Comparison of ENCODE assay signal across 8 mouse cellular contexts in the genomic region with DNA sequence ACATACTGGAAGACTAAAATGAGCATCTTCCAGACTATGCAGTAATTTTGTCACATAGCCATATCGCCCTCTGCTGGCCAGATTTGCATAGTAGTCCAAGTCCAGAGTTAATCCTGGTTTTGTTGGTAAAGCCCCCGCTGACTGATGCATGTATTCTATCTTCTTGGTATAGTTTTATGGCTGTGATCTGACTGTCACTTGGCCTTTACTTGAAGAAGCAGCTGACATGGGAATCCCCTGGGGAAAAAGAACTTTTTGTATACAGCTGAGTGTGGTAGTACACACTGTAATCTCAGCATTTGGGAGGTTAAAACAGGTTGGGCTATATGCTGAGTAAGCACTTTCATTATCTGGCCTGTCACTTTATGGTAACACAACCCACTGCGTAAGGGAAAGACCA. TPM values are rescaled to one million over a fixed set of nuclear protein-coding genes. Genes with fewer than 3 reads are reported as not detected.
A peak's percentile ranks its signal among the peaks of the same experiment; 100 is the strongest.
DNase-seq lines count a peak whose midpoint lies in the region; ATAC-seq and TF ChIP-seq lines count a peak whose summit lies in the region.

No protein-coding gene starts in this region.

- H3K4me1 ChIP-seq in heart, embryonic 14.5 days (ENCODE audit: control insufficient read depth in 2 of 2, insufficient read depth in 2 of 2, low read length in 2 of 2), result 0 out of 4 replicates have a peak, but pooled peaks cover 0 to 2% of the 10 kb centered on the region in 2 experiments
- H3K4me1 ChIP-seq in liver, embryonic 14.5 days (replicated peaks; ENCODE audit: control insufficient read depth in 2 of 2, insufficient read depth in 2 of 2, low read length in 1 of 2), result no peaks in the 10 kb centered on the region
- H3K4me1 ChIP-seq in neural tube, embryonic 11.5 days (ENCODE audit: control insufficient read depth, insufficient read depth, low read length), result no peaks in the 10 kb centered on the region
- H3K4me1 ChIP-seq in thymus, adult 2 months (replicated peaks; ENCODE audit: control insufficient read depth, insufficient read depth, low read length), result no peaks in the 10 kb centered on the region; the same call in 1 of the 2 replicates

- H3K9me3 ChIP-seq in heart, embryonic 14.5 days (ENCODE audit: control insufficient read depth, low read length), result 0 out of 2 replicates have a peak, but pooled peaks cover 2% of the 10 kb centered on the region
- H3K9me3 ChIP-seq in liver, embryonic 14.5 days (ENCODE audit: control insufficient read depth, low read length), result no peaks in the 10 kb centered on the region
- H3K9me3 ChIP-seq in neural tube, embryonic 11.5 days (ENCODE audit: control insufficient read depth, low read length), result no peaks in the 10 kb centered on the region

- H3K27me3 ChIP-seq in heart, embryonic 14.5 days (ENCODE audit: control insufficient read depth, insufficient read depth, low read length), result no peaks in the 10 kb centered on the region
- H3K27me3 ChIP-seq in liver, embryonic 14.5 days (ENCODE audit: control insufficient read depth, insufficient read depth, low read length), result no peaks in the 10 kb centered on the region
- H3K27me3 ChIP-seq in neural tube, embryonic 11.5 days (ENCODE audit: control insufficient read depth, insufficient read depth, low read length), result no peaks in the 10 kb centered on the region
- H3K27me3 ChIP-seq in thymus, adult 2 months (ENCODE audit: control insufficient read depth, insufficient read depth, low read length), result no peaks in the 10 kb centered on the region

- peak overlapping the region; percentile 30; the same call in 1 of the 2 replicates for H3K4me2 ChIP-seq in heart, embryonic 14.5 days (ENCODE audit: low read length)
- H3K4me2 ChIP-seq in liver, embryonic 14.5 days (ENCODE audit: low read depth), result no peak overlapping the region
- H3K4me2 ChIP-seq in neural tube, embryonic 11.5 days (ENCODE audit: low read depth), result no peak overlapping the region

- peak; percentile 90 for DNase-seq in A20 (ENCODE audit: low read depth, low spot score)
- DNase-seq in adrenal gland, adult 18-20 months (ENCODE audit: low spot score in 2 of 2), result peak; percentile 83 to 85
- peak; percentile 42 for DNase-seq in embryo, embryonic 11.5 days (ENCODE audit: low read depth, low spot score)
- peak; percentile 91 for DNase-seq in kidney, postnatal 10 days
- DNase-seq in liver, embryonic 14.5 days (ENCODE audit: low read depth in 3 of 3, low spot score in 3 of 3), result peak; percentile 41 to 47 (median 42)
- DNase-seq in neural tube, embryonic 11.5 days (ENCODE audit: low spot score), result peak; percentile 69
- peak; percentile 81 for DNase-seq in thymus, adult 2 months

- no peak overlapping the region for H3K27ac ChIP-seq in heart, embryonic 14.5 days (replicated peaks in 1 of 2; ENCODE audit: control insufficient read depth in 1 of 2, insufficient read depth in 1 of 2, low read depth in 2 of 2, low read length in 2 of 2)
- H3K27ac ChIP-seq in liver, embryonic 14.5 days, result no peak overlapping the region
- H3K27ac ChIP-seq in neural tube, embryonic 11.5 days (ENCODE audit: low read depth, low read length), result no peak overlapping the region
- H3K27ac ChIP-seq in thymus, adult 2 months (ENCODE audit: control insufficient read depth, insufficient read depth, low read length), result no peak overlapping the region

- no peak for TF ChIP-seq EP300 in liver, embryonic 14.5 days (IDR thresholded peaks at IDR 0.05; ENCODE audit: low read depth)

- no peak overlapping the region for H3K4me3 ChIP-seq in heart, embryonic 14.5 days (ENCODE audit: control insufficient read depth in 1 of 2, insufficient read depth in 1 of 2, low read depth in 1 of 2, low read length in 2 of 2)
- no peak overlapping the region for H3K4me3 ChIP-seq in liver, embryonic 14.5 days (ENCODE audit: insufficient read depth in 1 of 2, low read depth in 2 of 2, low read length in 2 of 2)
- no peak overlapping the region for H3K4me3 ChIP-seq in neural tube, embryonic 11.5 days (ENCODE audit: low read depth, low read length)
- no peak overlapping the region for H3K4me3 ChIP-seq in thymus, adult 2 months (ENCODE audit: control insufficient read depth, insufficient read depth, low read length)

- TF ChIP-seq CTCF in liver, embryonic 14.5 days (IDR thresholded peaks at IDR 0.05; ENCODE audit: low read depth), result peak; percentile 72
- no peak for TF ChIP-seq CTCF in thymus, adult 2 months (IDR thresholded peaks at IDR 0.05; ENCODE audit: borderline replicate concordance, control insufficient read depth, extremely low read depth, insufficient read depth, low read length, poor library complexity)

- 20% methylated on average over 3 of the region's 3 CpGs for WGBS in heart, embryonic 14.5 days
- 11% methylated on average over 3 of the region's 3 CpGs for WGBS in liver, embryonic 14.5 days (ENCODE audit: insufficient replicate concordance)
- 36% methylated on average over 3 of the region's 3 CpGs for WGBS in neural tube, embryonic 11.5 days
- WGBS in thymus, adult 2 months, result 7% methylated on average over 3 of the region's 3 CpGs

- TF ChIP-seq POLR2A in thymus, adult 2 months (IDR thresholded peaks at IDR 0.05; ENCODE audit: control insufficient read depth, extremely low read depth, insufficient read depth, low read length, poor library complexity), result no peak

- no peaks in the 10 kb centered on the region for H3K36me3 ChIP-seq in heart, embryonic 14.5 days (ENCODE audit: control insufficient read depth, insufficient read depth, low read length)
- no peaks in the 10 kb centered on the region for H3K36me3 ChIP-seq in liver, embryonic 14.5 days (replicated peaks; ENCODE audit: control insufficient read depth, insufficient read depth, low read depth)
- no peaks in the 10 kb centered on the region for H3K36me3 ChIP-seq in neural tube, embryonic 11.5 days (ENCODE audit: control insufficient read depth, insufficient read depth, low read length)
- no peaks in the 10 kb centered on the region for H3K36me3 ChIP-seq in thymus, adult 2 months (ENCODE audit: control insufficient read depth, insufficient read depth, low read length)

- no peak for ATAC-seq in heart, embryonic 14.5 days (ENCODE audit: insufficient number of reproducible peaks, insufficient read depth, low FRiP score, low read depth)
- ATAC-seq in liver, embryonic 14.5 days (ENCODE audit: insufficient read depth), result peak; percentile 51; the same call in 1 of the 2 replicates
- ATAC-seq in neural tube, embryonic 11.5 days (ENCODE audit: insufficient read depth, low FRiP score, low TSS enrichment), result no peak

- H3K9ac ChIP-seq in heart, embryonic 14.5 days (ENCODE audit: low read length), result no peak overlapping the region
- H3K9ac ChIP-seq in liver, embryonic 14.5 days (replicated peaks), result no peak overlapping the region
- H3K9ac ChIP-seq in neural tube, embryonic 11.5 days (ENCODE audit: low read length), result no peak overlapping the region

RNA-seq across cellular contexts. Expression of gene Kif3c, which starts 5.6 kb away (rescaled TPM):
- total RNA-seq in adrenal gland, adult 18-20 months (2021), result 10 to 100 TPM; 15.0 to 23.6 TPM
- 4.5 and 5.0 TPM in 2 replicates for polyA plus RNA-seq in heart, embryonic 14.5 days (2014; fragmentation: Nextera tagmentation; extraction: Ambion mirVana)
- polyA plus RNA-seq in liver, embryonic 14.5 days (2012; rRNA removed), result 0.42 and 0.58 TPM in 2 replicates
- polyA plus RNA-seq in liver, embryonic 14.5 days (2014; fragmentation: Nextera tagmentation; extraction: Ambion mirVana), result 0.58 and 0.61 TPM in 2 replicates
- polyA plus RNA-seq in neural tube, embryonic 11.5 days (2014; fragmentation: Nextera tagmentation; extraction: Ambion mirVana), result 38.0 and 42.9 TPM in 2 replicates
- polyA plus RNA-seq in thymus, adult 2 months (2012; rRNA removed), result 17.5 and 17.6 TPM in 2 replicates

RNA-seq across cellular contexts. Expression of gene Rab10, which starts 49.5 kb away (rescaled TPM):
- 100 to 1,000 TPM; 142 to 220 TPM for total RNA-seq in adrenal gland, adult 18-20 months (2021)
- 70.0 and 79.8 TPM in 2 replicates for polyA plus RNA-seq in heart, embryonic 14.5 days (2014; fragmentation: Nextera tagmentation; extraction: Ambion mirVana)
- polyA plus RNA-seq in liver, embryonic 14.5 days (2012; rRNA removed), result 19.9 and 28.7 TPM in 2 replicates
- 42.1 and 47.1 TPM in 2 replicates for polyA plus RNA-seq in liver, embryonic 14.5 days (2014; fragmentation: Nextera tagmentation; extraction: Ambion mirVana)
- polyA plus RNA-seq in neural tube, embryonic 11.5 days (2014; fragmentation: Nextera tagmentation; extraction: Ambion mirVana), result 127 and 128 TPM in 2 replicates
- polyA plus RNA-seq in thymus, adult 2 months (2012; rRNA removed), result 37.8 and 44.0 TPM in 2 replicates
